Mouse (Mus musculus) left cerebral cortex, adult 9 months (tissue): ENCODE results near the gene Nek8.
"Not testable (repeated sequence)": the region's sequence is repeated elsewhere in the genome, so short reads cannot be mapped to it uniquely, and the experiment has no call there.

Source experiments
- DNase-seq, 2 experiments: peaks; one replicate each; pipeline ENCODE4 v3.0.0; 2022; ENCODE audit warnings: low spot score in 2 of 2

Nek8 gene

GRCm38 (mm10) chr11:78176402-78176862, at the start of gene Nek8, which contains the start of gene Tlcd1:
Gene Nek8, minus strand, starts transcription at chr11:78176675.
Gene Tlcd1, plus strand, starts transcription at chr11:78176711.
- DNase-seq, result peak in 1 of 2 experiments; percentile 78

DNA sequence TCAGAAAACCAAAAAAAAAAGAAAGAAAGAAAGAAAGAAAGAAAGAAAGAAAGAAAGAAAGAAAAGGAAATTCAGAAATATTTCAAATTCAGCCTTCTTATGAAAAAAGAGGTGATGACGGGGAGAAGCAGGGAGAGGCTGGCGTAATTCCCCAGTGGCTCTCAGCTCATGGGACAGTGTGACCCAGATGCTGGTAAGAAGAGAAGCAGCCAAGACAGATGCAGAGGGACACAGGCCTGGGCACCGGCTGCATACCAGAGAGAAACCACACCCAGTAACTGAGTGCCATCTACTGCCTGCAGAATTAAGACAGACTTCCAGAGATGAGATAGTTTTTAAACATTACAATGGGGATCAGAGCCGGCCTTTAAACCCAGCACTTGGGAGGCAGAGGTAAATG, 47.1 kb upstream of the Nek8 start:
- no peak for DNase-seq

DNA sequence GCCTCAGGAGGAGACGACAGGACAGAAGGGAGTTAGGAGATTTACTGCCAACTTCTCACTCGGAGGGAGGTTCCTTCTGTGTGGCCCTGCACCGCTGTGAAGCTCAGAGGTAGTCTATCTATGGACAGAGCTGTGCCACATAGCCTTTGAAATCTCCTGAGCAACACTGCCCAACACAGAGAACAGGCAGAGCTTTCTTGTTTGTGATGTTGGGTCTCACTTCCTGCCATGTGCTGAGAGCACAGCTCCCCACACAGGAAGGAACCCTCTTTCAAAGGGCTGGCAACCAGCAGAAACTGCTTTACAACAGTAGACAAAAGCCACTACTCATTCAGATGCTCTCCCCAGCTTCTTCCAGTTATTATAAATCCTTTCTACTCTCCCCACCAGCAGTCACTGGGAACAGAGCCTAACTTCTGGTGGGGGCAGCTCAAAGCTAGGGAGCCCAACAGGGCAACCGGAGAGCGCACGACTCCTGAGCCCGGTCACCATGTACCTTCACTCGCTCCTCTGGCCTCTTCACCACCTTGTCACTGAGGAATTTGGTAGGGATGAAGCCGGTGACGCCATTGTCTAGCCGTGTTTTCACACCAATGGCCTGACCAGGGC, 39.3 kb upstream of the Nek8 start:
- peak in 1 of 2 experiments; percentile 26 for DNase-seq

GRCm38 (mm10) chr11:78213086-78213817, 36.8 kb upstream of the Nek8 start:
- DNase-seq, result no peak

DNA sequence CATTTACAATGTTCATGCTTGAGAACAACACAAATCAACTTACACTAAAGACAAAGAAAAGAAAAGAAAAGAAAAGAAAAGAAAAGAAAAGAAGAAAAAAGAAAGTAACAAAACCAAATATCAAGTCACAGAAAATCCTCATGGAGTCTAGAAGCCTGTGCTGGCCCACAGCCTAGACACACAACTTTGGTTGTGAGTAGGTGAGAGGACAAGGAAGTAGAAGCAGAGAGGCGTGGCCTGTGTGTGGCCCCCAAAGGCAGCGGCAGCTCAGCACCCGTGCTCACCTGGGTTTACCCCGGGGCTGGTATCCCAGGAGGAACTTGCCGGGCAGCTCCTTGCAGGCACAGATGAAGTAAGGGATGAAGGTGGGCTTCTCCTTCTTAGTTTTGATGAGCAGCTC, 35.0 kb upstream of the Nek8 start:
- DNase-seq, result no peak

- no peak for DNase-seq
Measured at GRCm38 (mm10) chr11:78210615-78211014, 34.1 kb upstream of the Nek8 start.

- DNase-seq, result no peak
Measured at GRCm38 (mm10) chr11:78209886-78210285, 33.4 kb upstream of the Nek8 start.

GRCm38 (mm10) chr11:78207190-78207589, 30.7 kb upstream of the Nek8 start:
- no peak for DNase-seq

DNA sequence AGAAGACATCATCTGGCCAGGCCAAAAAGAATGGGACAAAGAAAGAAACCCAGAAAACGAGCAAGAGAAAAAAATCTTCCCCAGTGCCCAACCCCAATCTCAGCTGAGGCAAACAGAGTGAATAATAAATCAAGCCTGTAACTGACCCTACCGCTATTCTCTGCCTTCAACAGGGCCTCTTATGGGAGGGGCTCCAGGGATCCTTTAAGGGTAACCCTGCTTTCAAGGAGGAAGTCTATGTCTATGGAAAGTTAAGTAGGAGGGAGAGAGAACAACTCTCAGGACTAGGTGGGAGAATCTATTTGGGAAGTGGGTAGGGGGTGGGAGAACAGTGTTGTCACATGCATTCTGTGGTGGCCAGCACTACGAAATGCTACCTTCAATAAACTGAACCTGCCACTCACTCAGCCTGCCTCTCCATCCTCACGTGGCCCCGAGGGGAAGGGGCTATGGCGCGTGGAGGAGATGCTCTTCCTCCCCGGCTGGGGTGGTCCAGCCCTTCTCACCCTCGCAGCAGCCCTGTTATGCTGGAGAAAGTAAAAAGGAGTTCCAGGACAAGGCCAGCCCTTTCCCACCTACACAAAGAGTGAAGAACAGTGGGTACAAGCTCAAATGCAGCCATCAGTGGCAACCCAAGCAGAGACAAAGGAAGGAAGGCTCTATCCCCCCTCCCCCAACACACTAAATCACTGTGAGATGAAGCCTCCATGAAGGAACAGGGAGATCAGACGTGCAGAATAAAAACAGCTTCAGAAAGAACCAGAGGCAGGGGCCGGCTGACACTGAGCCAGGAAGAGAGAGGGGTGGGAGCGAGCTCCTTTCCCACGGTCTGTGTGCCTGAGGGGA, 29.1 kb upstream of the Nek8 start:
- DNase-seq, result no peak

GRCm38 (mm10) chr11:78204287-78204686, 27.8 kb upstream of the Nek8 start:
- no peak for DNase-seq

DNA sequence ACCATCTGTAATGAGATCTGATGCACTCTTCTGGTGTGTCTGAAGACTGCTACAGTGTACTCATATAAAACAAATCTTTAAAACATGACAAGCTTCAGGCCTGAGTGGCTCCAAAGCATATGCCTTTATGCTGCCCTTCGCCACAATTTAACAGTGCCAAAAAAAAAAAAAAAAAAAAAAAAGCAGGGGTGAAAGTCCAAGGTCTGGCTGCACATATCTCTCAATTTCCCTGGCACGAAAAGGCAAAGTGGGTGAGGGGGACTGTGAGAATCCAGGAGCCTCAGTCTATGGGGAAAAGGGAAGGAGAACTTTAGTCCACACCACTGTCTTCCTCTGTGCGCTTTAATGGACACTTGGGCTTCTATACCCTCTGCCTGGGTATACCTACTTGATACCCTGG, 25.9 kb upstream of the Nek8 start:
- no peak for DNase-seq

DNA sequence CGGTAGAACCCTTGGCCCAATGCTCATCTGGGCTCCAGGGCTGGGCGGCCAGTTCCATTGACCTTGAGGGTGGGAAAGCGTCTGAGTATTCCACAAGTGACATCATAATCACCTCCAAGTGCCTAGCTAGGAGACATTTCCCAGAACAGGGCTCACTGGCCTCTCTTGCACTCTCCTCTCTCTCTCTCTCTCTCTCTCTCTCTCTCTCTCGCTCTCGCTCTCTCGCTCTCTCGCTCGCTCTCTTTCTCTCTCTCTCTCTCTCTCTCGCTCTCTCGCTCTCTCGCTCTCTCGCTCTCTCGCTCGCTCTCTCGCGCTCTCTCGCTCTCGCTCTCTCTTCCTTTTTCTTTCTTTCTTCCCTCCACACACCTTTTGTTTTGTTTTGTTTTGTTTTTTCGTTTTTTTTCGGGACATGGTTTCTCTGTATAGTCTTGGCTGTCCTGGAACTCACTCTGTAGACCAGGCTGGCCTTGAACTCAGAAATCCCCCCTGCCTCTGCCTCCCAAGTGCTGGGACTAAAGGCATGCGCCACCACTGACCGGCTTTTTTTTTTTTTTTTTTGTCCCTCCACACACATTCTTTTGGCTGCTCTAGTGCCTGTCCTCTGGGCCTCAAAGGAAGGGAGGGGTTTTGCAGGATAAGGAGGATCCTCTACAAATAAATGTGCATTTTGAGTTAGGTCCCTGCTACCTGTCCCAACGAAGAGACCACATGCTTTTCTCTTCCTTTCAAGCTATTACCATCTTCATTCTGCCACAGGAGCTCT, 18.8 kb upstream of the Nek8 start:
- no peak for DNase-seq

DNA sequence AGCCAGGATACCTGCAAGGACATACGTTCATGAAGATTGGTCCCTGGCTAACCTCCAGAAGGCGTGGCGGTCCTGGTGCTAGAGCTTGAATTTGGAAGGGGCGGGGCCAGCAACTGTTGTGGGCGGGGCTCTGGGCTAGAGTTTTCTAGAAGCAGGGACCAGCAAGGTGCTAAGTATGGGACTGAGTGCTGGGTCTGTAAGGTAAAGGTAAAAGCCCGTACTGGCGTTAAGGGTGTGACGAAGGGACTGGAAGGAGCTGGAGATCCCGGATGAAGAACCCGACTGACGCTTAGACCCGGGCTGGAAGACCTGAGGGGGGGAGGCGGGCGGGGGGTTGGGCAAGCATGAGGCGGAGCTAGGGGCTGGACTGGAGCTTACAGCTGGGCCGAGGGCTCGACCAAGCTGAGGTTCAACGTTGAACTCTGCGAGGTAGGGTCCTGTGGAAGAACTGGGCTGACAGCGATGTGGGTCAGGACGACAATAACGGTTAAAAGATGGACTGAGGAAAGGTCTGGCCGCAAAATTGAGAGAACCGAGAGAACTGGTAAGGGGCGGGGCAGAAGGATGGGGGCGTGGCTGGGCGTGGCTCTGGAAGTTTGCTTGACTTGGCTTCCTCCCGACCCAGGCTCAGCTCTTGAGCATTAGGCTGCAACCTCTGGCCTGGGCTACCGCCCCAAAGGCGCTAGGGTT, 18.1 kb upstream of the Nek8 start:
- peak in 1 of 2 experiments; percentile 34 for DNase-seq

DNA sequence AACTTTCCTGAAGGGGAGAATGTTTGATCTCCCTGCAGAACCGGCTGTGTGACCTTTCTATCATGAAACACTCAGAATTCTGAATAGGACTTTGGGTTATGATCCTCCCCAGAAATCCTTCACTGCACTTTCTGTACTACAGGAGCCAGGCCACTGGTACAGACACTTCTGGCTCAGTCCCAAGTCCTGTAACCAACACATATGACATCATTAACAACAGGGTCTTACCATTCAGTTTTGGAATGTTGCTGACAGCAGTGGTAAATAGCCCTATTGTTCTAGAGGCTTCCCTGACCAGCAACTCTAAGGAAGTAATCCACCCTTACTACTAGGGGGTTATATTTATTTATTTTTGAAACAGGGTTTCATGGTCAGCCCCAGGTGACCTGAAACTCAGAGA, 16.6 kb upstream of the Nek8 start, which contains the start of gene Proca1:
TSS of gene Proca1 (plus strand) at position 280 of the 400 bp plus-strand sequence.
- DNase-seq, result no peak

- no peak for DNase-seq
Measured at GRCm38 (mm10) chr11:78190041-78190440, 13.6 kb upstream of the Nek8 start.

DNA sequence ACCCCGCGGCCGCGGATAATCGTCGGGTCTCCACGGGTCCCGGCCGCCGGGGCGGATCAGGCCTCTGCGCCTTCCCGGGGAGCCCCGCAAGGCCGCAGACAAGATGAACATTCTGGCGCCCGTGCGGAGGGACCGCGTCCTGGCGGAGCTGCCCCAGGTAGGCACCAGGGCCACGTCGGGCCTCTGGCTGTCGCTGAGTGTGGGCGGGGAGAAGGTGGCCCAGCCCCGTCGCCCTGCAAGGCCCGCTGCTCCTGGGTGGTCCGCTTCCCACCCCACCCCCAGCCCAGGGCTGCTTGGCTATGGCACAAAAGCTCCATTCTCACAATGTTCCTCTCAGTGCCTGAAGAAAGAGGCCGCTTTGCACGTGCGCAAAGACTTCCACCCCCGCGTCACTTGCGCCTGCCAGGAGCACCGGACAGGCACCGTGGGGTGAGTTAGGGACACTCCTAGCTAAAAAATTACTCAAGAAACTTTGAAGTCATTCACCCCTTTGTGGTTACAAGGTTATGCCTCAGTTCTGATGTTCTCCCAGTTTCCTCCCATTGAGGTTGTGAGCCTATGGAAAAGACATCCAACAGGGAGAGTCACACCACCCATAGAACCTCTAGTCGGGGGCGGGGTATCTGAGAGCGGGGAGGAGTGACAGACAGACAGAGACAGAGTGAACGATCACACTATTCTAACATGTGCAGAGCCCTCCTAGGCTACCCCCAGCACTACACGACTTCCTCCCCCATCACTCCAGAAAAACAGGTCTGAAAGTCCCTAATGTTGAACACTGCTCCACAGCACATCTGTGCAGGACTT, 13.0 kb upstream of the Nek8 start:
- DNase-seq, result peak in 1 of 2 experiments; percentile 67

DNA sequence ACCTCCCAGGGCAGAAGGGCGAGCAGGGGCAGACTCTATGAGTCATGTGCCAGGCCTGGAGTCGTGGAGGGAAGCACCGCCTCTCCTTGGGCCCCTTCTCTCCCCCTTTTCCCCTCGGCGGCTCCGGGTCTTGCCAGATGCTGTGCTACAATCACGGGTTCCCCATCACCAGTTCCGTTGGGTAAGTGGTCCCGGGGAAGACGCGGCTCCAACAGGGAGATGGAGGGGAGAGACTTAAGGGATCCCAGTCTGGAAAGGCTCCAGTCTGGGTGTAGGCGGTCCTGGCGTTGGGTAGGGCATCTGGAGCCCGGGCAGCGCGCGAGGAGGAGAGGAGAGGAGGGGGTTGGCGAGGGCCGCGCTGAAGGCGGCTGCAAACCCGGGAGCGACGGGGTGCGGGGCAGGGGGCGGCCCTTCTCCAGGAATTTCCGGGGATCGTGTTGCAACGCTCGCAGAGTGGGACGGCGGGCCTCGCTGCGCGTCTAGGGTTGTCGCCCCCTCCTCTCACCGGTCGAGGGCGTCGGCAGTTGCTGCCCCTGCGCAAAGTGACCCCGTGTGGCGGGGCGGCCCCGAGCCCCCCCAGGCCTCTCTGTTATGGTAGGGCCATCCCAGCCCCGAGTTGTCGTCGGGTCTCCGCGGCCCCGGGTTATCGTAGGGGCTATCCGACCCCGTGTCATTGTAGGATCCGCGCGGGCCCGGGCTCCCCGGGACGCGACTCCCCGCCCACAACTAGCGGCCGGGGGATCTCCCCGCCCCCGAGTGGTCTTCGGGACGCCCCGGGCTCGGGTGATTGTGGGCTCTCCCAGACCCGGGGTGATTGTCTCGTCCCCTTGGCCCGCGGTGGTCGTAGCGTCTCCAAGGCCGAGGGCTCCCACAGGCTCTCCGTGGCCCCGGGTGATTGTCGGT, 12.1 kb upstream of the Nek8 start, which contains the start of gene Rab34:
TSS of gene Rab34 (plus strand) at position 100 of the 903 bp plus-strand sequence.
- peak in 1 of 2 experiments; percentile 51 for DNase-seq

GRCm38 (mm10) chr11:78184702-78185101, 8.2 kb upstream of the Nek8 start:
- not testable (repeated sequence) for DNase-seq
